Mouse (Mus musculus) hindbrain, embryonic 16.5 days (tissue): ENCODE measurements around the gene Peg3. TPM values are rescaled to one million over a fixed set of nuclear protein-coding genes. Genes with fewer than 3 reads are reported as not detected.

ENCODE experiments used
- ATAC-seq: fragments of 200-750 bp; cut with Nextera tagmentation; 2 replicates; pipeline ENCODE4 v1.8.0; 2017; ENCODE audit warnings: moderate TSS enrichment, moderate library complexity
- H3K27ac ChIP-seq: fragments of 300-500 bp; sonication (generic); 2 replicates; pipeline ENCODE4 v1.5.1; 2014; ENCODE audit warnings: low read depth, mild to moderate bottlenecking, control low read depth, low read length, moderate library complexity
- H3K27me3 ChIP-seq: fragments of 300-500 bp; sonication (generic); replicated peaks from 2 replicates; pipeline ENCODE4 v1.6.1; 2014; ENCODE audit warnings: low read length; ENCODE audit not compliant: control insufficient read depth, insufficient read depth
- H3K36me3 ChIP-seq: fragments of 300-500 bp; sonication (generic); 2 replicates; pipeline ENCODE4 v1.6.1; 2014; ENCODE audit warnings: mild to moderate bottlenecking, low read length, moderate library complexity, mixed read lengths; ENCODE audit not compliant: control insufficient read depth, insufficient read depth
- H3K4me1 ChIP-seq: fragments of 300-500 bp; sonication (generic); 2 replicates; pipeline ENCODE4 v1.6.1; 2014; ENCODE audit warnings: low read depth, low read length; ENCODE audit not compliant: control insufficient read depth, insufficient read depth
- H3K4me2 ChIP-seq: fragments of 300-500 bp; sonication (generic); 2 replicates; pipeline ENCODE4 v1.6.1; 2014; ENCODE audit warnings: mild to moderate bottlenecking, low read length, control low read depth, moderate library complexity
- H3K4me3 ChIP-seq: fragments of 300-500 bp; sonication (generic); 2 replicates; pipeline ENCODE4 v1.5.1; 2014; ENCODE audit warnings: mild to moderate bottlenecking, low read length, control low read depth, moderate library complexity
- H3K9ac ChIP-seq: fragments of 300-500 bp; sonication (generic); 2 replicates; pipeline ENCODE4 v1.6.1; 2014; ENCODE audit warnings: low read depth, mild to moderate bottlenecking, control low read depth, low read length, moderate library complexity
- H3K9me3 ChIP-seq: fragments of 300-500 bp; sonication (generic); 2 replicates; pipeline ENCODE4 v1.6.1; 2014; ENCODE audit warnings: mild to moderate bottlenecking, low read length, moderate library complexity; ENCODE audit not compliant: control insufficient read depth
- WGBS: fragments of 180-500 bp; shearing (Covaris S2); extraction: QIAGEN DNeasy Blood & Tissue Kit; methylation state at CpG from one replicate; pipeline ENCODE4 v1.1.7; 2014; 5-methylcytosine and 5-hydroxymethylcytosine counted together
- polyA plus RNA-seq: library from polyadenylated mRNA; unstranded; fragments of >200 nt; fragmentation: Nextera tagmentation; extraction: Ambion mirVana; gene quantifications from 2 replicates; pipeline ENCODE4 v1.2.1, GENCODE M21; 2015

The Peg3 gene
- polyA plus RNA-seq, 1 experiment from 2014 or later, result 97.5 TPM

DNA sequence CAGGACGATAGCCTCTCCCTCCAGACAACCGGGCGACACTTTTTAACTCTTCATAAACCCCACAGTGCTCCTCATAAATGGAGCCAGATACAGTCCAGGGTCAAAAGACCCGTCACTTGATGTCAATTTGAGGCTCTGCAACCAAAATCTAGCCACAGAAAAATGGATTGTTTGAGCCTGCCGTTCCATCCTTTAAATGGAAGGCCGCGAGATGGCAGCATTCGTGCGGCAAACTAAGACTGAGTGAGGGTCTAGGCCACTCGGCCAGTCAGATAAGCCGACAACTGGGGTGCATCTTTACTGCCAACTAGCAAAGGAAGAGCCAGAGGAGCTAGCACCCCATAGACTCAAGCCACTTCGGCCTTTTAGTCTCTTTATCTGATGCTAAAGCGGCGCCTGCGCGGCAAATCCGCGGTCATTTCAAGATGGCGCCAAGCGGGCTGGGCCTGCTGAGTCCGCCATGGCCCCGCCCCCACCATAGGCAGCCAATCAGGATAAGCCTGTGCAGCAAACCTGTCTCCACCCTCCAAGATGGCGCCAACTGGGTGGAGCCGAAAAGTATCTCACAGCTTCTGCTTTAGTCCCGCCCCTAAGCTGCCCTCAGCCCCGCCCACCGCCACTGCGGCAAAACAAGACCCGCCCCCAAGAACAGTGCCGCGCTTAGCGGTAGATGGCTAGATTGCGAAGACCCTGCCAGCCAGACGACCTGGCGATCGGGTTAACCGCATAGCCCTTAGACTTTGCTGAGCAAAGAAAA is 992 bp downstream of the Peg3 start:
- WGBS, result 52% methylated on average over 37 of the region's 37 CpGs
- Histone ChIP-seq H3K27me3 (no peaks in the 10 kb centered on the region), H3K4me1 (no peaks in the 10 kb centered on the region), H3K9me3 (peaks cover 27% of the 10 kb centered on the region), H3K27ac (peak overlapping the region; percentile 92), H3K9ac (peak overlapping the region; percentile 75), H3K4me2 (peak overlapping the region; percentile 52), H3K36me3 (no peaks in the 10 kb centered on the region; the same call in 1 of the 2 replicates), H3K4me3 (peak overlapping the region; percentile 64)
- peak; percentile 32 for ATAC-seq

GRCm38 (mm10) chr7:6728263-6728931 is 1.8 kb downstream of the Peg3 start:
- Histone ChIP-seq H3K4me2 (peak overlapping the region; percentile 47), H3K4me1 (no peaks in the 10 kb centered on the region), H3K4me3 (peak overlapping the region; percentile 64), H3K9ac (peak overlapping the region; percentile 68; the same call in 1 of the 2 replicates), H3K27me3 (no peaks in the 10 kb centered on the region), H3K27ac (peak overlapping the region; percentile 92), H3K36me3 (no peaks in the 10 kb centered on the region; the same call in 1 of the 2 replicates), H3K9me3 (peaks cover 27% of the 10 kb centered on the region)
- 54% methylated on average over 19 of the region's 19 CpGs for WGBS
- ATAC-seq, result peak; percentile 88

DNA sequence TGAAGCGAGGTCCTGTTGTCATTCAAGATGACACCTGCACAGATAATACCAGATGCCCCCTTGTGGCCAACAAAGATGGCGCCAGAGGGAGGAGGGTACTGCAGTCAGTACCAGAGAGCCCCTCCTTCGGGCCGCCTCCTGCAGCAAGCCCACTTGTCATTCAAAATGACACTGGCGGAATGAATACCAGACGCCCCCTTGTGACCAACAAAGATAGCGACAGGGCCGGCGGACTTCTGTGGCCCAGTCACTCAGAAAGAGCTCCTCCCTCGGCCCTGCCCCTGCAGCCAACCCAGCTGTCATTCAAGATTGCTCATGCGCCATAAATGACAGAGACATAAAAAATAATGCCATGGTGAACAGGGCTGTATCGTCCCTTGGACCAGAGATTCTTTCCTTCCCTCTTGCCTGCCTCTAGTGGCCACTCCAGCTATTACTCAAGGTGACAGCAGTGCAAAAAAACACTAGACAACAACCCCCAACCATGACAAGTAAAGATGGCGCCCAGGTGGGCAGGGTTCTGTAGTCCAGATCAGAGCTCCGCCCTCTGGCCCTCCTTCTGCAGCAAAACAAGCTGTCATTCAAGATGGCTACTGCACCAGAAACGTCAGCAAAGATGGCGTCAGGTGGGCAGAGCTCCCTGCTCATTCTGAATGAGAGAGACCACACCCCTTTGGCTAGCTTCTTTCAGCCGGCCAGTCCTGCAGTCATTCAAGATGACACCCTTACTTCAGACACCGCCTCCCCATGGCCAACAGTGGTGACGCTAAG is 2.7 kb downstream of the Peg3 start:
- Histone ChIP-seq H3K36me3 (no peaks in the 10 kb centered on the region; the same call in 1 of the 2 replicates), H3K9me3 (peaks cover 27% of the 10 kb centered on the region), H3K27me3 (no peaks in the 10 kb centered on the region), H3K4me1 (no peaks in the 10 kb centered on the region), H3K4me2 (peak overlapping the region; percentile 45), H3K9ac (peak overlapping the region; percentile 49; the same call in 1 of the 2 replicates), H3K4me3 (peak overlapping the region; percentile 64), H3K27ac (peak overlapping the region; percentile 91)
- ATAC-seq, result peak; percentile 72
- 48% methylated on average over 19 of the region's 19 CpGs for WGBS

DNA sequence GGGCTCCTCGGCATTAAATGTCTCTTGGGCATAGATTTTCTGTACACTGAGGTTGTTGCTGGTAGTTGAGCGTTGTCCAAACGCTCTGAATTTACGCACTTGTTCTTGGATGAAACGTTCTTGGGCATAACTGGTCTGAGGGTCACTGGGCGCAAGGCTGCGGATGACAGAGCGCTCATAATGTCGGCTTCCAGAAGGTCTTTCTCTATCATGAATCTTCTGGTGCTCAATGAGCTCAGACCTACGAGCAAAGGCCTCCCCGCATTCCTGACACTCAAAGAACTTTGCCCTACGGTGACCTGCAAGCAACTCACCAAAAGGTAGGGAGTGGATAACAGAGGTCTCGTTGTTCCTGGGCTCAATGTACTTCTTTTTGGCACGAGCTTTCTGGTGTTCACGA is 20.8 kb downstream of the Peg3 start:
- no peak for ATAC-seq
- Histone ChIP-seq H3K36me3 (peaks cover 31% of the 10 kb centered on the region), H3K4me3 (no peak overlapping the region)

DNA sequence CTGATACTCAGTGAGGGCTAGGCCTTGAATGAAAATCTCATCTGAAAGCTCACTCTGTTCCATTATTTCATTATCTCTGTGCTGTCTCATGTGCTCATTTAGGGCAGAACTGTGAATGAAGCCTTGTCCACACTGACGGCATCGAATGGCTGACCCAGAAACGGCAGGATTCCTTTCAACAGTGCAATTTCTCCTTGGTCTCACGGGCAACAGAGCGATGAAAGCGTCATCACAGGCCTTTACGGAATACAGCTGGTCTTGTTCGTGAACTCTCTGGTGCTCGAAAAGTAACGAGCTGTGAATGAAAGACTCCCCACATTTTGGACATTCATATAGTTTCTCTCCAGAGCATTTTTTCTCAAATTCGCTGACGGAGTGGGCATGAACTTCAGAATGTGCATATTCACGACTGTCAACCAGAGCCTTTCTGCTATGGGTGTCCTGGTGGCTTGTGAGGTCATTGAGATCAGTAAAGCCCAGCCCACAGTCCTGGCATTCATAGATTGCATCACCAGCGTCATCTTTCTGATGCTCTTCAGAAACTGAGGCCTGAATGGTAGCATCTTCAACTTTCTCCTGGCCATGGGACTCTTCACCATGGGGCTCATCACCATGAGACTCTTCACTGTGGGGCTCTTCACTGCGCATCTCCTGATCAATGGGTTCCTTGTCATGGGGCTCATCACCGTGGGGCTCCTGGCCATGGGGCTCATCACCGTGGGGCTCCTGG is 21.6 kb downstream of the Peg3 start:
- H3K27me3 ChIP-seq, result no peaks in the 10 kb centered on the region
- WGBS, result 85% methylated on average over 17 of the region's 17 CpGs
- H3K4me1 ChIP-seq, result no peaks in the 10 kb centered on the region
- no peak overlapping the region for H3K4me2 ChIP-seq
- H3K36me3 ChIP-seq, result peaks cover 31% of the 10 kb centered on the region
- no peak overlapping the region for H3K4me3 ChIP-seq
- H3K9me3 ChIP-seq, result no peaks in the 10 kb centered on the region
- H3K9ac ChIP-seq, result no peak overlapping the region
- H3K27ac ChIP-seq, result no peak overlapping the region
- no peak for ATAC-seq

More for the DNA sequence above, 20.8 kb downstream of the Peg3 start:
- no peaks in the 10 kb centered on the region for H3K27me3 ChIP-seq
- H3K9ac ChIP-seq, result no peak overlapping the region
- H3K27ac ChIP-seq, result no peak overlapping the region
- H3K4me1 ChIP-seq, result no peaks in the 10 kb centered on the region
- H3K4me2 ChIP-seq, result no peak overlapping the region
- H3K9me3 ChIP-seq, result no peaks in the 10 kb centered on the region
- WGBS, result 96% methylated on average over 15 of the region's 15 CpGs

DNA sequence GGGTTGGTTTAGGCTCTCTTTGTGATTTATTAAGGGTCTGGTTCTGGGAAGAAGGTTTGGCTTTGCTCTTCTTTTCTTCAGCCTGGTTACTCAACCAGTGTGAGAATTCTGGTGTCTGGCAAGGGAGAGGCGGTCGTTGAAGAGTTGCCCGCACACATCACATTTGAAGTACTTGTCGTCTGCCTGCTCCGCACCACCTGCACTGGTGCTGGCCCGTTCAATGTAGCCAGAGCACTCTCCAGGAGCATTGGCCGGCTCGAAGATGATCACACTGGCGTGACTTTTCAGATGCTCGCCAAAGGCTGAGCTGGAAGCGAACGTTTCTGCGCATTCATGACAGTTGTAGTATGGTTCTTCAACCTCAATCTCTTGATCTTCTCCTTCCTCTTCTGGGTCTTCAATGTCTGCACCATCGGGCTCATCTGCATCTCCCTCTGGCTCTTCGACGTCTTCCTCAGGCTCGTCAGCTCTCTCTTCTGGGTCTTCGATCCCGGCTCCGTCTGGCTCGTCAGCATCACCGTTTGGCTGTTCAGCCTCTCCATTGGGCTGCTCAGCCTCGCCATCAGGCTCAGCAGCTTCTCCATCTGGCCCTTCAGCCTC is 22.7 kb downstream of the Peg3 start:
- H3K4me3 ChIP-seq, result no peak overlapping the region
- H3K4me2 ChIP-seq, result no peak overlapping the region
- H3K27ac ChIP-seq, result no peak overlapping the region
- 96% methylated on average over 23 of the region's 23 CpGs for WGBS
- ATAC-seq, result no peak
- H3K9ac ChIP-seq, result no peak overlapping the region
- no peaks in the 10 kb centered on the region for H3K27me3 ChIP-seq
- H3K9me3 ChIP-seq, result no peaks in the 10 kb centered on the region
- peaks cover 31% of the 10 kb centered on the region for H3K36me3 ChIP-seq
- H3K4me1 ChIP-seq, result no peaks in the 10 kb centered on the region

DNA sequence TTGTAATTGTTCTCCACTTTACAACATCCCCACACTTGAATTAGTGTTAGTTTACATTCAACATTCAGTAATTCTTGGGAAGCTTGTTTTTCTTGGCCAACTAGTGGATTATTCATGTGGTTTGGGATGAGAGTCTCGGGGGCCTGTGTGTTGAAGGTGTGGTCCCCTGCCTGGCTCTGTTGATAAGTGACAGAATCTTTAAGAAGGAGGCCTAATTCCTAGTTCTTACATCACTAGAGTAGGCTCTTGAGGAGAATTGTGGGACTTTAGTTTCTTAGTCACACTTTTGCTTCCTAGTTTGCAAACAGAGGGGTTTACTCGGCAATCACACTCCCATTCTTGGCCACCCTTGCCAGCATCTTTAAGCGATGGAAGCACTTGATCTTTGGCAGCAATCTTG is 31.0 kb downstream of the Peg3 start:
- no peak overlapping the region for H3K27ac ChIP-seq
- no peak for ATAC-seq
- H3K4me2 ChIP-seq, result no peak overlapping the region
- no peaks in the 10 kb centered on the region for H3K4me1 ChIP-seq
- H3K9me3 ChIP-seq, result no peaks in the 10 kb centered on the region
- no peak overlapping the region for H3K4me3 ChIP-seq
- no peak overlapping the region for H3K9ac ChIP-seq
- WGBS, result 80% methylated on average over 3 of the region's 3 CpGs
- no peaks in the 10 kb centered on the region for H3K27me3 ChIP-seq
- no peaks in the 10 kb centered on the region; the same call in 1 of the 2 replicates for H3K36me3 ChIP-seq

DNA sequence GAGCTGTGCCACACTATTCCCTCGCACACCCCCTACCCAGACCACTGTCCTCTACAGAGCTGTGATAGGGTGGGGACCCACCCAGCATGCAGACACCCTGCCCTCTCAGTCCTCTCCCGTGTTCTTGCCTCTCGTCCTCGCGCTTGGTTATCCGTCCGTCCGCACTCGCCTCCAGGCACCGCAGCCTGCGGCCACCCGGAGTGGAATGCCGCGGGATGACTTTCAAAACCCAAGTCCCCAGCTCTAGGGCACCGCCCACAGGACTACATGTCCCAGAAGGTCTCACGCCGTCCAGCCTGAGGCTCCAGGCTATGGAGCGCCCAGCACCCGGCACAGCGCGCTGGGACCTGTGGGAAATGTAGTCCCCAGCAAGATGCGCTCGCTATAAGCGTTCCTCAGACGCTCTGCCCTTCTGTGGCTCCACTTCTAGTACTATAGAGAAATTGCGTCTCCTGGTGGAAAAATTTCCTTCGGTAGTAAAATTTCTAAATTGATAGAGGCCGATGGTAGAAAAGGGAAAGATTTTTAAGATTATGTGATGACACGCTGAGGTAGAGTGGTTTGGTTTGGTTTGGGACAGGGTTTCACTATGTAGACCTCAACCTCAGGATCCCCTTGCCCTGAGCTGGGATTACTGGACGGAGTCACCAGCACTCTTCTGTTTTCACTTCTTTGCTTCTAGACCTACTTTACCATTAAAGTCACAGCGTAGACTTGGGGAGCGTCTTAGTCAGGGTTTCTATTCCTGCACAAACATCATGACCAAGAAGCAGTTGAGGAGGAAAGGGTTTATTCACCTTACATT is 33.8 kb downstream of the Peg3 start, which contains the start of gene Zim1:
Zim1 (minus strand) TSS at position 210 of the 805 bp plus-strand sequence.
- Histone ChIP-seq H3K36me3 (no peaks in the 10 kb centered on the region), H3K4me3 (peak within 1 kb of the TSS; percentile 51), H3K27me3 (no peaks in the 10 kb centered on the region), H3K9ac (peak within 1 kb of the TSS; percentile 63), H3K4me2 (peak within 1 kb of the TSS; percentile 81), H3K27ac (no peak within 1 kb of the TSS), H3K9me3 (no peaks in the 10 kb centered on the region), H3K4me1 (no peaks in the 10 kb centered on the region)
- WGBS, result 11% methylated on average over 32 of the region's 32 CpGs
- ATAC-seq, result peak; percentile 100
